ENCODE assay signal across 17 mouse cellular contexts in the genomic region with DNA sequence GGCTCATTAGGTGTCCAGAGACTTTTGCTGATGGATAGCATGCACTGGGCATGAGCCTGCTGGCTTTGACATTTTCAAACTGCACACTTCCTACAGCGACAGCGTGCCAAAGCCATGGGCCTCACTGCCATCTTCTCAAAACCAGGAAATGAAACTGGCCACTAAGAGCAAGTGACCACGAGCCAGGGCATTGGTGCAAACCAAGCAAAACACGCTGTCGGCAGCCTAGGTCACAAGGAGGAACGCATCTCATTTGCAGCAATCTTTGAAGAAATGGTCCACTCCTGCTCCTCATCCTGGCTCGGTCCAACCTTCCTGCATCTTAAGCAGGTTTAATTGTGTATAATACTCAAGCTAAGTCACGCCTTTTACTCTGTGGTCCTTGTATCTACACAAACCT. TPM values are rescaled to one million over a fixed set of nuclear protein-coding genes. Genes with fewer than 3 reads are reported as not detected.
DNase-seq lines count a peak whose midpoint lies in the region; ATAC-seq and TF ChIP-seq lines count a peak whose summit lies in the region.
"Had no signal": no experiment of that assay in that cellular context is flagged by ENCODE, and none has a peak within 500 bp of the region (broad histone marks: within the 10 kb centered on the region; RNA-seq: fewer than 3 reads in every experiment).

No protein-coding gene starts in this region.

- no peak for TF ChIP-seq POLR2A in spleen, adult 2 months (IDR thresholded peaks at IDR 0.05; ENCODE audit: low read depth, low read length)

- H3K9me3 ChIP-seq in hindbrain, embryonic 14.5 days (ENCODE audit: control insufficient read depth, low read length), result no peaks in the 10 kb centered on the region
- no peaks in the 10 kb centered on the region for H3K9me3 ChIP-seq in hindbrain, embryonic 11.5 days (ENCODE audit: control insufficient read depth, low read length)
- H3K9me3 ChIP-seq: forebrain, embryonic 10.5 days had no signal

- H3K27ac ChIP-seq in spleen, adult 2 months (ENCODE audit: insufficient read depth, low read length), result peak overlapping the region; percentile 90
- no peak overlapping the region for H3K27ac ChIP-seq in hindbrain, embryonic 14.5 days
- H3K27ac ChIP-seq in hindbrain, embryonic 11.5 days (ENCODE audit: low read depth, low read length), result no peak overlapping the region
- H3K27ac ChIP-seq: forebrain, embryonic 10.5 days; kidney, postnatal 0 days; stomach, postnatal 0 days had no signal

- H3K4me3 ChIP-seq in spleen, adult 2 months (ENCODE audit: extremely low read depth, insufficient read depth, insufficient read length), result no peak overlapping the region
- no peak overlapping the region for H3K4me3 ChIP-seq in hindbrain, embryonic 14.5 days (replicated peaks; ENCODE audit: low read length)
- H3K4me3 ChIP-seq in hindbrain, embryonic 11.5 days (ENCODE audit: low read depth, low read length), result no peak overlapping the region
- H3K4me3 ChIP-seq: forebrain, embryonic 10.5 days; myocyte had no signal

- no peaks in the 10 kb centered on the region for H3K27me3 ChIP-seq in spleen, adult 2 months (ENCODE audit: control insufficient read depth, insufficient read depth, low read length)
- H3K27me3 ChIP-seq in splenic B cell, adult 2 months (ENCODE audit: control insufficient read depth, insufficient read depth, low read length, poor library complexity, severe bottlenecking), result no peaks in the 10 kb centered on the region
- H3K27me3 ChIP-seq in hindbrain, embryonic 14.5 days (ENCODE audit: control insufficient read depth, insufficient read depth, low read length), result no peaks in the 10 kb centered on the region
- no peaks in the 10 kb centered on the region for H3K27me3 ChIP-seq in hindbrain, embryonic 11.5 days (ENCODE audit: control insufficient read depth, insufficient read depth, low read length)

- no peak overlapping the region for H3K9ac ChIP-seq in hindbrain, embryonic 14.5 days
- no peak overlapping the region for H3K9ac ChIP-seq in hindbrain, embryonic 11.5 days (ENCODE audit: low read depth, low read length)
- H3K9ac ChIP-seq: lung, embryonic 14.5 days had no signal

- no peak for ATAC-seq in hindbrain, embryonic 14.5 days (ENCODE audit: low FRiP score)
- no peak for ATAC-seq in hindbrain, embryonic 11.5 days (ENCODE audit: low FRiP score)

- peaks cover 67% of the 10 kb centered on the region for H3K4me1 ChIP-seq in spleen, adult 2 months (ENCODE audit: control insufficient read depth, insufficient read depth, insufficient read length)
- no peaks in the 10 kb centered on the region for H3K4me1 ChIP-seq in hindbrain, embryonic 14.5 days (replicated peaks; ENCODE audit: control insufficient read depth, insufficient read depth, low read length)
- H3K4me1 ChIP-seq in hindbrain, embryonic 11.5 days (replicated peaks; ENCODE audit: control insufficient read depth, insufficient read depth, low read length), result no peaks in the 10 kb centered on the region

- WGBS in spleen, adult 2 months, result 25% methylated on average over 8 of the region's 8 CpGs
- 93% methylated on average over 8 of the region's 8 CpGs for WGBS in hindbrain, embryonic 14.5 days
- WGBS in hindbrain, embryonic 11.5 days, result 87% methylated on average over 8 of the region's 8 CpGs

- no peak overlapping the region for H3K4me2 ChIP-seq in hindbrain, embryonic 14.5 days (replicated peaks)
- no peak overlapping the region for H3K4me2 ChIP-seq in hindbrain, embryonic 11.5 days (replicated peaks; ENCODE audit: low read depth, low read length)
- H3K4me2 ChIP-seq: lung, embryonic 14.5 days had no signal

- peak; percentile 21 for DNase-seq in kidney, adult 11 months
- DNase-seq in kidney, adult 8-10 months, result no peak
- peak; percentile 58 to 67 for DNase-seq in spleen, adult 2 months (ENCODE audit: low read depth in 1 of 2, low spot score in 2 of 2)
- DNase-seq in spleen, postnatal 14 days (ENCODE audit: low spot score in 2 of 2), result no peak
- peak; percentile 57 to 58 for DNase-seq in lung, postnatal 4 days
- DNase-seq in splenic B cell, adult 2 months (ENCODE audit: low read depth, low spot score), result peak; percentile 87
- DNase-seq in hindbrain, embryonic 14.5 days (ENCODE audit: low spot score), result no peak
- DNase-seq in hindbrain, embryonic 11.5 days (ENCODE audit: low spot score), result no peak
- DNase-seq: adrenal gland, adult 2 months; cerebellum, adult 11-12 months; gastrocnemius, postnatal 14 days; lung, embryonic 14.5 days had no signal

- H3K36me3 ChIP-seq in spleen, adult 2 months (ENCODE audit: control insufficient read depth, insufficient read depth, low read length), result no peaks in the 10 kb centered on the region
- peaks cover 1% of the 10 kb centered on the region for H3K36me3 ChIP-seq in splenic B cell, adult 2 months (ENCODE audit: control insufficient read depth, insufficient read depth, low read length, poor library complexity, severe bottlenecking)
- no peaks in the 10 kb centered on the region for H3K36me3 ChIP-seq in hindbrain, embryonic 14.5 days (replicated peaks; ENCODE audit: control insufficient read depth, insufficient read depth)
- H3K36me3 ChIP-seq in hindbrain, embryonic 11.5 days (ENCODE audit: control insufficient read depth, insufficient read depth, low read length), result no peaks in the 10 kb centered on the region
- H3K36me3 ChIP-seq: forebrain, embryonic 10.5 days had no signal

- TF ChIP-seq CTCF in spleen, adult 2 months (IDR thresholded peaks at IDR 0.05; ENCODE audit: extremely low read depth, insufficient read depth, insufficient read length, insufficient replicate concordance), result no peak

RNA-seq across cellular contexts. Expression of gene Fli1, which starts 41.8 kb away (rescaled TPM):
- polyA plus RNA-seq in spleen, adult 2 months (2012; rRNA removed), result 24.4 and 31.3 TPM in 2 replicates
- 7.9 and 9.1 TPM in 2 replicates for polyA plus RNA-seq in hindbrain, embryonic 14.5 days (2014; fragmentation: Nextera tagmentation; extraction: Ambion mirVana)
- polyA plus RNA-seq in hindbrain, embryonic 11.5 days (2014; fragmentation: Nextera tagmentation; extraction: Ambion mirVana), result 18.6 and 22.2 TPM in 2 replicates
- polyA plus RNA-seq: C2C12, myocyte had no signal

Comparison
In these comparisons a context has a peak if more than half of its experiments do, and no peak if none do; other contexts are left out.
1. DNase-seq: peak in kidney, adult 11 months (single experiment), spleen, adult 2 months (2 of 2), lung, postnatal 4 days (2 of 2) and splenic B cell, adult 2 months (single experiment); none in kidney, adult 8-10 months (0 of 2), spleen, postnatal 14 days (0 of 2), hindbrain, embryonic 14.5 days (single experiment) and hindbrain, embryonic 11.5 days (single experiment).